Comparison of ENCODE assay signal across 8 mouse cellular contexts in genomic region chr4:21990580-21991235, GRCm38 (mm10). TPM values are rescaled to one million over a fixed set of nuclear protein-coding genes. Genes with fewer than 3 reads are reported as not detected.
DNase-seq lines count a peak whose midpoint lies in the region; ATAC-seq lines count a peak whose summit lies in the region.

No protein-coding gene starts in this region.

- DNase-seq in hindbrain, embryonic 11.5 days (ENCODE audit: low spot score) = peak; percentile 32
- DNase-seq in hindbrain, embryonic 10.5 days (ENCODE audit: low spot score) = no peak
- DNase-seq in brain, embryonic 18.5 days (ENCODE audit: low read depth, low spot score) = peak; percentile 8
- peak; percentile 37 for DNase-seq in induced T-regulatory cell, adult 2 months (ENCODE audit: low read depth)
- DNase-seq in left cerebral cortex, adult 11 months (ENCODE audit: low spot score) = no peak

- no peaks in the 10 kb centered on the region for H3K9me3 ChIP-seq in hindbrain, embryonic 11.5 days (ENCODE audit: control insufficient read depth, low read length)
- no peaks in the 10 kb centered on the region for H3K9me3 ChIP-seq in hindbrain, embryonic 10.5 days
- H3K9me3 ChIP-seq in kidney, embryonic 14.5 days (ENCODE audit: control insufficient read depth, low read length) = no peaks in the 10 kb centered on the region

- no peaks in the 10 kb centered on the region for H3K36me3 ChIP-seq in hindbrain, embryonic 11.5 days (ENCODE audit: control insufficient read depth, insufficient read depth, low read length)
- peaks cover 34% of the 10 kb centered on the region for H3K36me3 ChIP-seq in hindbrain, embryonic 10.5 days
- H3K36me3 ChIP-seq in kidney, embryonic 14.5 days (ENCODE audit: control insufficient read depth, insufficient read depth, low read length) = 0 out of 2 replicates have a peak, but pooled peaks cover 6% of the 10 kb centered on the region

- 44% methylated on average over 3 of the region's 3 CpGs for WGBS in hindbrain, embryonic 11.5 days
- 41% methylated on average over 3 of the region's 3 CpGs for WGBS in hindbrain, embryonic 10.5 days
- WGBS in kidney, embryonic 14.5 days = 48% methylated on average over 3 of the region's 3 CpGs

- no peaks in the 10 kb centered on the region for H3K4me1 ChIP-seq in hindbrain, embryonic 11.5 days (replicated peaks; ENCODE audit: control insufficient read depth, insufficient read depth, low read length)
- no peaks in the 10 kb centered on the region for H3K4me1 ChIP-seq in hindbrain, embryonic 10.5 days (replicated peaks)
- H3K4me1 ChIP-seq in kidney, embryonic 14.5 days (ENCODE audit: control insufficient read depth, insufficient read depth, low read length) = no peaks in the 10 kb centered on the region

- H3K27ac ChIP-seq in hindbrain, embryonic 11.5 days (ENCODE audit: low read depth, low read length) = no peak overlapping the region
- no peak overlapping the region for H3K27ac ChIP-seq in hindbrain, embryonic 10.5 days
- no peak overlapping the region for H3K27ac ChIP-seq in kidney, embryonic 14.5 days (ENCODE audit: low read depth, low read length)

- H3K9ac ChIP-seq in hindbrain, embryonic 11.5 days (ENCODE audit: low read depth, low read length) = no peak overlapping the region
- no peak overlapping the region for H3K9ac ChIP-seq in kidney, embryonic 14.5 days (ENCODE audit: low read depth, low read length)

- no peaks in the 10 kb centered on the region for H3K27me3 ChIP-seq in hindbrain, embryonic 11.5 days (ENCODE audit: control insufficient read depth, insufficient read depth, low read length)
- no peaks in the 10 kb centered on the region for H3K27me3 ChIP-seq in hindbrain, embryonic 10.5 days (ENCODE audit: insufficient read depth, poor library complexity, severe bottlenecking)
- H3K27me3 ChIP-seq in kidney, embryonic 14.5 days (ENCODE audit: control insufficient read depth, insufficient read depth, low read length) = no peaks in the 10 kb centered on the region

- no peak for ATAC-seq in hindbrain, embryonic 11.5 days (ENCODE audit: low FRiP score)
- ATAC-seq in CD4-positive, CD25-positive, alpha-beta regulatory T cell, adult 4 months = peak; percentile 45
- no peak for ATAC-seq in inflammation-experienced regulatory T-cells, adult 6 months
- no peak for ATAC-seq in kidney, embryonic 14.5 days (ENCODE audit: low FRiP score, low TSS enrichment)

- H3K4me3 ChIP-seq in hindbrain, embryonic 11.5 days (ENCODE audit: low read depth, low read length) = no peak overlapping the region
- H3K4me3 ChIP-seq in hindbrain, embryonic 10.5 days = no peak overlapping the region
- no peak overlapping the region for H3K4me3 ChIP-seq in kidney, embryonic 14.5 days (ENCODE audit: low read length)

- no peak overlapping the region for H3K4me2 ChIP-seq in hindbrain, embryonic 11.5 days (replicated peaks; ENCODE audit: low read depth, low read length)
- H3K4me2 ChIP-seq in kidney, embryonic 14.5 days (replicated peaks; ENCODE audit: low read depth, low read length) = no peak overlapping the region

RNA-seq across cellular contexts. Expression of gene Faxc, which starts 59.6 kb away (rescaled TPM):
- polyA plus RNA-seq in hindbrain, embryonic 11.5 days (2014; fragmentation: Nextera tagmentation; extraction: Ambion mirVana) = 19.0 and 24.8 TPM in 2 replicates
- polyA plus RNA-seq in hindbrain, embryonic 10.5 days (2016; fragmentation: Nextera tagmentation; extraction: Ambion mirVana) = 10.2 and 14.9 TPM in 2 replicates
- not detected for polyA plus RNA-seq in CD4-positive, CD25-positive, alpha-beta regulatory T cell, adult 4 months (2017; shearing (Covaris generic))
- under 1 TPM in 2 of 3 experiments, not detected in 1; 0.15 to 0.20 TPM for polyA plus RNA-seq in inflammation-experienced regulatory T-cells, adult 6 months (2017; shearing (Covaris generic))
- 2.3 and 6.8 TPM in 2 replicates for polyA plus RNA-seq in kidney, embryonic 14.5 days (2014; fragmentation: Nextera tagmentation; extraction: Ambion mirVana)

Comparison
In these comparisons a context has a peak if more than half of its experiments do, and no peak if none do; other contexts are left out.
1. DNase-seq: peak in hindbrain, embryonic 11.5 days (single experiment), brain, embryonic 18.5 days (single experiment) and induced T-regulatory cell, adult 2 months (single experiment); none in hindbrain, embryonic 10.5 days (single experiment) and left cerebral cortex, adult 11 months (single experiment).